Mouse (Mus musculus) embryo, embryonic 9.5 days (tissue): ENCODE measurements around the gene Gm20716.

ENCODE experiments used
- DNase-seq: peaks from one replicate; pipeline ENCODE4 v3.0.0-alpha.2; 2017; ENCODE audit errors: extremely low spot score

Gm20716 gene

DNA sequence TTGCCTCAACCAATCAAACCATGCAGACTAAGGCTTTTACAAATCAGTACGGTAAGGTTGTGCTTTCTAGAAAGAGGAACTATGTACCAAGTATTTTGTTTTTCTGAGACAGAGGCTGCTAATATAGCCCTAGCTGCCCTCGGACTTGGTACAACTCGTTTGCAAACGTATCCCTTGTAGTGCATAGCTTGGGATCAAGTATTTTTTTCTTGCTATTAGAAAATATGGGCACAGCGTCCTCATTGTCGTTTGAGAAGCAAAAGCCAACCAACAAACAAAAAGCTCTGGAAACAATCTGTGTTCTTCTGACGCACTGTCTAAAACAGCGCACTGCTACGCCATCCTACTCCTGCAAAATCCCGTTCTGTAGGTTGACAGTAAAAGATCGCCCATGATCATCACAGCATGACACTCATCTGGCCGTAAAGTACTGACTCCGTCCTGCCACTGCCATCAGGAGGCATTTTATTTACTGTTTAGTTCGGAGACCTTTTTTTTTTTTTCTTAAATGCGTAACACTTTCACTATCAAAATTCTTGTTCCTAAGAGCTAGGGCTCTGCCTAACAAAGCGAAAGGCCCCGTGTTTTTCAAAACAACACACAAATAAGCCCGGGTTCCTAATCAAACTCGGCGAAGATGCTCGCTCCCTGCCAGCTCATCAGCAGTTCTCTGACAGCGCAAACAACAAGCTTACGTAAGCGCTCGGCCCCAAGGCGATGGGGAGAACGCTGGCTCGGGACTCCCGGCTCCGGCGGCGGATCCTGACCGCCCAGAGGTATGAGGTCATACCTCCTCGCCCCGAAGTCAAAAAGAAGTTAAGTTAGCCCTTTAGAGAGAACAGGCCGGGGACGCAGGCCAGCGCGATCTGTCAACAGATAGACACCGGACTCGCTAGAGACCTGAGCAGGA, 793 bp downstream of the Gm20716 start:
- no peak for DNase-seq

GRCm38 (mm10) chr2:168223326-168223725, 6.8 kb downstream of the Gm20716 start:
- DNase-seq = no peak

DNA sequence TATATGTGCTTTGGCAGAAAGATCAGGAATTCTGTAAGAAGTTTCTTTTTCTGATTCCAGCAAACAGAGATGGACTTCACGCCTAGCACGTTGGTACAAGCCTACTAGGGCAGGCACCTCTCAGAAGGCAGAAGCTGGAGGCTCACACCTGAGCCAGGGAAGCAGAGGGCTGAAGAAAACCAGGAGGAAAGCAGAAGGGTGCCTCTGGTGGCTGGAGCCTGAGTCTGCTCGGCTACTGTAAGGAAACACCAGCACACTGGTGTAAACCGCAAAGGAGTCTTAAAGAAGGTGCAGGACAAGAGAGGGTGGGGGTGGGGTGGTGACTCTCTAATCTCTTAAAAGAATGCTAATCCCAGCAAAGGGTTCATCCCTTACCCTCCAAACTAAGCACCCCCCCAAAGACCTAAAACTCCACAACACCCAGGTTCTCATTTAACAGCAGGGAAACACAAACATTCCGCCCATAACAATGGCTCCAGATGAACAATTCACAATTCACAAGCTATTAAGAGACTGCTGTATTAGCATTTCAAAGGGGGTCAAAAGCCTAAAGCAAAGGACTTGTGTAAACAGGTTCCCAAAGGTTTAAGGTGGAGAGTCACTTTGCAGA, 16.3 kb downstream of the Gm20716 start:
- no peak for DNase-seq

DNA sequence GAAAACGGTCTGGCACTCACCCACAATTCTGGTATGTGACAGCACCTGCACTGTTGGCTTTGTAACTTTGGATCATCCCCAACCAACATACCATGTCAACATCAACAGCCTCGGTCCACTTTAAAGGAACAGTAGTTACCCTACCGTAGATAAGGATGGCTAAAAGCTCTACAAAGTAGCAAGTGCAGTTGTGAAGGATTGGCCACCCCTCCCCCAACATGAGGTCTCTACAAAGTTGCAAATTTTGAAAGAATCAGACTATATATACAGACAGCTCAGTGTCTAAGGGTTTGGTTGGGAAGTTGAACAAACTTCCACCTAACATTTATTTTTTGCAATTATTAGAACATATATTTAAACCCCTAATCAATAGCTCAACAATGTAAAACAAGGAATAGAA, 22.3 kb downstream of the Gm20716 start:
- no peak for DNase-seq

DNA sequence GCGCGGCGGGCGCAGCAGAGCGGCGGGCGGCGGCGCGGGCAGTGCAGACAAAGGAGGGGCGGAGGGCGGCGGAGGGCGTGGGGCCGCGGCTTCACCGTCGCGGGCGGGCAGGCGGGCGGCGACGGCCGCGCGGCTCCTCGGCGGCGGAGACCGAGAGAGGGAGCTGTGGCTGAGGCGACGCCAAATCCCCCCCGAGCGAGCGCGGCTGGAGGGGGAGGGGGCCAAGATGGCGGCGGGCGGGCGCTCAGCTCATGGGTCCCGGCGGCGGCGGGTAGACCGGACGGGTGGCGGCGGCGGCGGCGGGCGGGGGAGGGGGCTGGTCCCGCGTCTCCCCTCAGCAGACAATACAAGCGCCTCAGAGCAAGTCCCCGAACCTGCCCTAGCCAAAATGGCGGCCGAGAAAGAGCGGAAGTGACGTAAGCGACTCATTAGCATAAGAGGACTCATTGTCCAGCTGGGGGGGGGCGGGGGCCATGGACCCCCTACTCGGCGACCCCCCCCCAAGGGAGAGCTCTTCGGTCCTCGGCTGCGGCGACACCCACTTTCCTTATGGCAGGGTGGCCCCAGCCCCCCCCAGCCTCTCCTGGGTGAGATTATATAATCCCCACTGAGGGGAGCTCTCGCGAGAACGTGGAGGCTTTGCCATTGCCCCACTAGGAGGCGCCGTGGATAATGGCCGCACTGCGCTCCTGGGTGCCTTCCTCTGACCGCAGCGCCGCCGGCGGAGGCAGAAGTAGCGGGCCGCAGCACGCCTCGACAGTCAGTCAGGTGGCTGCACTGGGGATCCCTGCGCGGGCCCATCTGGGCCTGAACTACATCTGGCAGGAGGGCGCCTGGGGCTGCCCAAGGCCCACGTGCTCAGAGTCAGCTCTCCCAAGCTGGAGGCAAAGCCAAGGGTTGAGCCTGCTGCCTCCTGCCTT, 23.2 kb downstream of the Gm20716 start, which contains the start of gene Adnp:
Gene Adnp, minus strand, starts transcription at position 388 of the 920 bp plus-strand sequence.
- peak; percentile 98 for DNase-seq

GRCm38 (mm10) chr2:168205681-168206631, 24.2 kb downstream of the Gm20716 start:
- DNase-seq = peak; percentile 50

DNA sequence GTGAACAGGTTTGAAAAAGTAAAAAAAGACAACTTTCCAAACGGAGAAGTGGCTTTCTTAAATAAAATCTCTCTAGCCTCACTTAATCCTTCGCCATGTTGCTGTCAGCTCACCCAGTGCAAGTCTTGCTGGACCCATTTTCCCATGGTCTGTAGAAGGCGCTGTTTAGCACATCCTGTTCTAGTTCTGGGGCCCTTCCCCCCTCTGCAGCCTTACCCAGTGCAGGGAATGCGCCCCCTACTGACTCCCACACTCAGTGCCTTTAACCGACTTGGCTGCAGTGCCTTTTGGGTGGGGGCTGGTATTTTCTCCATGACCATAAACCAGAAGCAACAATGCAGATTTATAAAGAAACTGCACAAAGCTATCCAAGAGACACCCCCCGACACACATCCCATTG, 24.9 kb downstream of the Gm20716 start:
- peak; percentile 90 for DNase-seq

GRCm38 (mm10) chr2:168204476-168204999, 25.6 kb downstream of the Gm20716 start:
- no peak for DNase-seq

DNA sequence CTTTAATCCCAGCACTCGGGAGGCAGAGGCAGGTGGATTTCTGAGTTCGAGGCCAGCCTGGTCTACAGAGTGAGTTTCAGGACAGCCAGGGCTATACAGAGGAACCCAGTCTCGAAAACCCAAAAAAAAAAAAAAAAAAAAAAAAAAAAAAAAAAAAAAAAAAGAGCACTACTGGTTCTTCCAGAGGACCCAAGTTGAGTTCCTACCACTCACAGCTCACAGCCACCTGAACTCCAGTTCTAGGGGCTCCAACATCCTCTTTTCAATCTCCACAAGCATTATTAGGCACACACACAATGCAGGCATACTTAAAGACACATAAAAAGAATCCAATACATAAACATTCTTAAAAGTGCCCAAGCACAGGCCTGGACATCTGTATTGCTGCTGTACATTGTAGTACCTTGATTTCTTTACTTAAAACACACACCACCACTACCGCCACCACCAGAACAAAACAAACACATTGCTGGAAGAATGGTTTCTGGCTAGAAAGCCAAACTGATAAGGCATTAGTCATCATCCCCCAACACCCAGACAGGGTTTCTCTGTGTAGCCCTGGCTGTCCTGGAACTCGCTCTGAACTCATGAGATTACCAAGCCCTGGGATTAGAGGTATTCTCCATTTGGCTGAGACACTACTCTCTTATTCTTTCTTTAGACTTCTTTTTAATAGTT, 30.0 kb downstream of the Gm20716 start:
- DNase-seq = no peak

DNA sequence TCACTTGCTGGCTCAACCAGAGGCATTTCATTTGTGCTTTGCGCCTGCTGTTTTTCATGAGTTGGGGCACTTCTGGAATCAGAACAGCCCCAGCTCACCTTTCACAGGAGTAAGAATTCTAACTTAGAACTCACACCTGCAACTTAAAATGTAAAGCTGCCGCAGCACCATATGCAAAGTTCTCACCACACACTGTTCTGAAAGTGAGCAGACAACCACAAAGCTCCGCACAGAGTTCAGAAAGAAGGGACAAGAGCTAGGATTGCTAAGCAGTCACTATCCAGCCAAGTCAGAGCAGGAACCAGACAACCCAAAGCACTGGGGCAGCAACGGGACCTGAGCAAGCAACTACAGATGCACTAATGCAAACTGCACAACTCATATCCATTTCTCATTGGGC, 30.7 kb downstream of the Gm20716 start:
- DNase-seq = no peak

DNA sequence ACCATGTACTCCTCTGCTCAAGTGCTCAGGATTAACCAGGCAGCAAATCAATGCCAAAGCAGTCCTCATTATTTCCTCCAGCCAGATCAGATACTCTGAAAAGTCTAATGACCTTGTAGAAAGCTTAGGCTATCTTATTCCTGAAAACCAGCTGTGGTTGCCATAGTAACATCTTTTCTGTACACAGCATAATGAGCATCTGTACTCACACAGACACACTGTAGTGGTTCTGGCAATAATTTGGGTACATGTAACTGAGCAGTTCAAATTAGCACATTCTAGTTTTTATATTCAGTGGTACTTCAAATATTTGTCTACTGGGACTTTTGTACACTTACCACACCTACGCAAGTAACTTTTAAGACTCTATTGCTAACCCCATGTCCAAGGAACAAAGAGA, 31.7 kb downstream of the Gm20716 start:
- DNase-seq = no peak

DNA sequence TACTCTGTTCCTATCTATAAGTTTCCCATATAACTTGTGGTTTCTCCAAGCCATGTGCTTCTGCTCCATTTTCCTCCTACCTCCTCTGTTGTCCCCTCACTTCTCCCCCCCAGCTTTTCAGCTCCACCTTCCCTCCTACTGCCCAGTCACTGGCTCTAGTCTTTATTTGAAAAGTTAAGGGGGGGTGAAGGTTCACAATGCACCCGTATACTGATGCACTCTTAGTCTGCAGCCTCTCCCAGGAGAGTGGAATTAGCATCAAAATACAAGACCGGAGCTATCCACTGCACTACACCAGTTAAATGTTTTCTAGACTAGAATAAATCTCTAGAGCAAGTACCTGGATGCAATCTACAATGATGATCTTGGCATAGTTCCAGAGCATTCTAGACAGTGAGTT, 34.4 kb downstream of the Gm20716 start:
- no peak for DNase-seq

- no peak for DNase-seq
Measured at GRCm38 (mm10) chr2:168193685-168194084, 36.5 kb downstream of the Gm20716 start.

DNA sequence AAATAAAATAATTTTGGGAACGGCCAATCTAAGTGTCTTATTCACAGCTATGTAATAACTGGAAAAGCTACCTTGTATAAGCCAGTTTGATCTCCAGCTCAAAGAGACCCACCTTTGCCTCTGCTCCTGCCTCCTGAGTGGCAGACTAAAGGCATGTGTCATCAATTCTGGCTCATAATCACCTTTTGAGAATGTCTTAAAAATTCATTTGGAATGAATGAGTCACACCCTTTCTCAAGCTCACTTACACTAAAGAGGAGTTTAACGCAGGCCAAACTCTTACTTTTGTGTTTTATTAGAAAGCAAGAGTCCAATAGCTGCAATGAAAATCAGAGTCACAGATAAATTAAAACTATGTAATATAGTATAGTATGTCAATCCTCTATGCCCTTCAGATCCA, 38.3 kb downstream of the Gm20716 start:
- no peak for DNase-seq

GRCm38 (mm10) chr2:168175946-168176345, 54.2 kb downstream of the Gm20716 start:
- DNase-seq = no peak

- peak; percentile 60 for DNase-seq
Measured at GRCm38 (mm10) chr2:168170167-168170685, 59.9 kb downstream of the Gm20716 start.

DNA sequence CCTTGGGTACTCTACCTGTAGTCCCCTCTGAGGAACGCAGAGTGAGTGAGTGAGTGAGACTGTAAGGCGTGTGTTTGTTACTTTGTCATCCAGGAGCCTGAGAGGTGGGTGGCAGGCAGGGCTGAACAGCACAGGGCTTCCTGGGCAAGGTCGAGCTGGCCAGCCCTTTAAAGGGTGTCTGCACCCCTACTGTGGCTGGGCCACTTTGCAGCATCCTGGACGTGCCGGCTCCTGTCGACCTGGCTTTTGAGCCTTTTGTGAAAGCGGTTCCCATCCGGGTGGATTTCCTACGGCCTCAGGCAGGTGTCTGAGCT, 60.4 kb downstream of the Gm20716 start:
- DNase-seq = no peak

DNA sequence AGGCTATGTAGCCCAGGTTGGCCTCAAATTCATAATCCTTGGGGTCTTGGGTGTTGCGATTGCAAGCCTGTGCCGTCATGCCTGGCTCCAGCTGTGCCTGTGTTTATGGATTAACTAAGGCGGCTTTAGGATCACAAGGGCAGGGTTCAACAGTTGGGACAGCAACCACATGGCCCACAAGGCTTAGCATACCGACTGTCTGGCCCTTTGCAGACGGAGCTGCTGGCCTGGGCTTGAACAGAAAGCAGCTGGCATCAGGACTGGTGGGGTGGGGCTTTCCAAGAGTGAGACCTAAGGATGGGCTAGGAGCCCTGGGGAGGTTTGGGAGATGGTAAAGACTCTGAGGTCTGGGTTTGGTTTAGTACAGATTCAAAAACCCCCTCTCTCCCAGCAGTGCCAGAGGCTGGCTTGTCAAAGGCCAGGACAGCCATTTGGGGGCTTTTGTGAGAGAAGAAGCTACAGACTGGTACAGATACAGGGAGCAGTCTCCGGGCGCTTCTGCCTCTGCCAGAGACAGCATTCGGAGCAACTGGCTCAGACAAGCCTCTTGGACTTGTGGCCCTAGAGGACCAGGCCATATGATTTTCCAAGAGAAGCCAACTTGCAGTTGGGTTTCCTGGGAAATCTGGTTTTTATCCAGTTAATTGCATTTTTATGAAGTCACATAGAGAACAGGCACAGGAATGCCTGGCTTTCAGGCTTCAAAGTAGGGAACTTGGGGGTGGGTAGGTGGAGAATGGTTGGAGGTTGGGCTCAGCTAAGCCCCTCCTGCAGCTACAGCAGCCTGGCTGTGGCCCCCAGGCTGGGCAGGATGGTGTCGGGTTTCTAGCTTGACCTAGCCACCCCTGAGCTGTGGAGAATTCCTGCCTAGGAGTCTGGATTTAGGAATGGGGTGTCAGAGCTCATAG, 61.0 kb downstream of the Gm20716 start:
- DNase-seq = peak; percentile 75

- no peak for DNase-seq
Measured at GRCm38 (mm10) chr2:168167781-168168180, 62.4 kb downstream of the Gm20716 start.
